Mouse (Mus musculus): ENCODE measurements around the gene Daam1. TPM values are rescaled to one million over a fixed set of nuclear protein-coding genes. Genes with fewer than 3 reads are reported as not detected.
A peak's percentile ranks its signal among the peaks of the same experiment; 100 is the strongest.

Daam1 gene
- polyA plus RNA-seq, 1 experiment, result 10.1 TPM

- Histone ChIP-seq H3K79me2 (ENCODE audit: control insufficient read depth, insufficient read depth) (peaks cover 37% of the 10 kb centered on the region), H3K4me2 (ENCODE audit: low read depth) (no peak overlapping the region), H3ac (ENCODE audit: control insufficient read depth, insufficient read length) (no peak overlapping the region), H3K4me3 (no peak overlapping the region), H3K36me3 (ENCODE audit: control insufficient read depth, insufficient read depth) (no peaks in the 10 kb centered on the region), H3K27me3 (ENCODE audit: control insufficient read depth, insufficient read depth, insufficient read length) (no peaks in the 10 kb centered on the region)
- TF ChIP-seq REST (IDR thresholded peaks at IDR 0.05; ENCODE audit: insufficient read depth, insufficient read length) (no peak), CEBPB (IDR thresholded peaks at IDR 0.05; ENCODE audit: insufficient read depth, poor library complexity, severe bottlenecking) (no peak)
Observed at GRCm38 (mm10) chr12:71863846-71864543, 33.1 kb downstream of the Daam1 start.

- Histone ChIP-seq H3K27me3 (ENCODE audit: control insufficient read depth, insufficient read depth, insufficient read length) (no peaks in the 10 kb centered on the region), H3ac (ENCODE audit: control insufficient read depth, insufficient read length) (no peak overlapping the region), H3K79me2 (ENCODE audit: control insufficient read depth, insufficient read depth) (peaks cover 37% of the 10 kb centered on the region), H3K4me3 (no peak overlapping the region), H3K36me3 (ENCODE audit: control insufficient read depth, insufficient read depth) (no peaks in the 10 kb centered on the region), H3K4me2 (ENCODE audit: low read depth) (no peak overlapping the region)
- TF ChIP-seq POLR2A (IDR thresholded peaks at IDR 0.05; ENCODE audit: insufficient read length, low read depth) (no peak), CEBPB (IDR thresholded peaks at IDR 0.05; ENCODE audit: insufficient read depth, poor library complexity, severe bottlenecking) (no peak), REST (IDR thresholded peaks at IDR 0.05; ENCODE audit: insufficient read depth, insufficient read length) (no peak), MAX (IDR thresholded peaks at IDR 0.05; ENCODE audit: low read depth) (no peak), SRF (IDR thresholded peaks at IDR 0.05; ENCODE audit: control insufficient read depth, insufficient read length, low read depth) (no peak), TCF3 (IDR thresholded peaks at IDR 0.05; ENCODE audit: insufficient read length, low read depth) (no peak), POLR2AphosphoS2 (IDR thresholded peaks at IDR 0.05; ENCODE audit: insufficient read length, low read depth) (no peak), E2F4 (IDR thresholded peaks at IDR 0.05; ENCODE audit: insufficient read depth) (no peak), TCF12 (IDR thresholded peaks at IDR 0.05; ENCODE audit: insufficient read depth, poor library complexity, severe bottlenecking) (no peak)
Observed at GRCm38 (mm10) chr12:71864544-71864897, 33.6 kb downstream of the Daam1 start.

- TF ChIP-seq MAX (IDR thresholded peaks at IDR 0.05; ENCODE audit: low read depth) (no peak), MYOG (IDR thresholded peaks at IDR 0.05; ENCODE audit: control insufficient read depth in 1 of 3, insufficient read depth in 1 of 3, insufficient read length in 2 of 3, low read depth in 2 of 3) (no peak), REST (IDR thresholded peaks at IDR 0.05; ENCODE audit: insufficient read depth, insufficient read length) (no peak)
- H3ac ChIP-seq (ENCODE audit: control insufficient read depth, insufficient read length), result no peak overlapping the region
Observed at GRCm38 (mm10) chr12:71865937-71866336, 35.1 kb downstream of the Daam1 start.

GRCm38 (mm10) chr12:71867345-71868240, 36.7 kb downstream of the Daam1 start:
- TF ChIP-seq CEBPB (IDR thresholded peaks at IDR 0.05; ENCODE audit: insufficient read depth, poor library complexity, severe bottlenecking) (no peak), REST (IDR thresholded peaks at IDR 0.05; ENCODE audit: insufficient read depth, insufficient read length) (no peak), E2F4 (IDR thresholded peaks at IDR 0.05; ENCODE audit: insufficient read depth) (no peak), MAX (IDR thresholded peaks at IDR 0.05; ENCODE audit: low read depth) (no peak), MYOD1 (IDR thresholded peaks at IDR 0.05; ENCODE audit: control insufficient read depth in 1 of 3, insufficient read length in 2 of 3, low read depth in 2 of 3) (no peak), USF1 (IDR thresholded peaks at IDR 0.05; ENCODE audit: low read depth) (no peak), SRF (IDR thresholded peaks at IDR 0.05; ENCODE audit: control insufficient read depth, insufficient read length, low read depth) (no peak), POLR2A (IDR thresholded peaks at IDR 0.05; ENCODE audit: insufficient read length, low read depth) (no peak), TCF12 (IDR thresholded peaks at IDR 0.05; ENCODE audit: insufficient read depth, poor library complexity, severe bottlenecking) (no peak), MYOG (IDR thresholded peaks at IDR 0.05; ENCODE audit: control insufficient read depth in 1 of 3, insufficient read depth in 1 of 3, insufficient read length in 2 of 3, low read depth in 2 of 3) (no peak), TCF3 (IDR thresholded peaks at IDR 0.05; ENCODE audit: insufficient read length, low read depth) (no peak), POLR2AphosphoS2 (IDR thresholded peaks at IDR 0.05; ENCODE audit: insufficient read length, low read depth) (no peak)

More at GRCm38 (mm10) chr12:71865937-71866336, 35.1 kb downstream of the Daam1 start:
- H3K4me2 ChIP-seq (ENCODE audit: low read depth), result no peak overlapping the region
- H3K4me3 ChIP-seq, result no peak overlapping the region
- no peaks in the 10 kb centered on the region for H3K36me3 ChIP-seq (ENCODE audit: control insufficient read depth, insufficient read depth)
- H3K27me3 ChIP-seq (ENCODE audit: control insufficient read depth, insufficient read depth, insufficient read length), result no peaks in the 10 kb centered on the region
- H3K79me2 ChIP-seq (ENCODE audit: control insufficient read depth, insufficient read depth), result peaks cover 39% of the 10 kb centered on the region

GRCm38 (mm10) chr12:71870644-71871043, 39.8 kb downstream of the Daam1 start:
- H3ac ChIP-seq (ENCODE audit: control insufficient read depth, insufficient read length), result no peak overlapping the region
- H3K27me3 ChIP-seq (ENCODE audit: control insufficient read depth, insufficient read depth, insufficient read length), result no peaks in the 10 kb centered on the region
- H3K4me3 ChIP-seq, result no peak overlapping the region
- H3K36me3 ChIP-seq (ENCODE audit: control insufficient read depth, insufficient read depth), result no peaks in the 10 kb centered on the region
- H3K4me2 ChIP-seq (ENCODE audit: low read depth), result no peak overlapping the region
- TF ChIP-seq MYOD1 (IDR thresholded peaks at IDR 0.05; ENCODE audit: control insufficient read depth in 1 of 3, insufficient read length in 2 of 3, low read depth in 2 of 3), result no peak
- TF ChIP-seq MAX (IDR thresholded peaks at IDR 0.05; ENCODE audit: low read depth), result no peak
- TF ChIP-seq E2F4 (IDR thresholded peaks at IDR 0.05; ENCODE audit: insufficient read depth), result no peak
- H3K79me2 ChIP-seq (ENCODE audit: control insufficient read depth, insufficient read depth), result peaks cover 49% of the 10 kb centered on the region

More at GRCm38 (mm10) chr12:71867345-71868240, 36.7 kb downstream of the Daam1 start:
- no peak overlapping the region for H3K4me3 ChIP-seq
- no peaks in the 10 kb centered on the region for H3K36me3 ChIP-seq (ENCODE audit: control insufficient read depth, insufficient read depth)
- H3K4me2 ChIP-seq (ENCODE audit: low read depth), result peak overlapping the region; percentile 49
- no peaks in the 10 kb centered on the region for H3K27me3 ChIP-seq (ENCODE audit: control insufficient read depth, insufficient read depth, insufficient read length)
- H3K79me2 ChIP-seq (ENCODE audit: control insufficient read depth, insufficient read depth), result peaks cover 41% of the 10 kb centered on the region
- H3ac ChIP-seq (ENCODE audit: control insufficient read depth, insufficient read length), result no peak overlapping the region
